Mouse (Mus musculus) embryonic facial prominence, embryonic 14.5 days (tissue): Measurements from ENCODE around the gene Cdk14. TPM values are rescaled to one million over a fixed set of nuclear protein-coding genes. Genes with fewer than 3 reads are reported as not detected.
A peak's percentile ranks its signal among the peaks of the same experiment; 100 is the strongest.

Experiments used
- ATAC-seq: fragments of 200-750 bp; cut with Nextera tagmentation; 2 replicates; pipeline ENCODE4 v1.8.0; 2017; ENCODE audit warnings: low read depth, moderate number of reproducible peaks, moderate TSS enrichment
- DNase-seq: peaks from one replicate; pipeline ENCODE4 v3.0.0-alpha.2; 2015; ENCODE audit warnings: low spot score
- H3K27ac ChIP-seq: fragments of 300-500 bp; sonication (generic); replicated peaks from 2 replicates; pipeline ENCODE4 v1.5.1; 2014; ENCODE audit warnings: low read depth, mild to moderate bottlenecking, low read length, moderate library complexity
- H3K27me3 ChIP-seq: fragments of 300-500 bp; sonication (generic); replicated peaks from 2 replicates; pipeline ENCODE4 v1.6.1; 2014; ENCODE audit warnings: low read length; ENCODE audit not compliant: control insufficient read depth, insufficient read depth
- H3K36me3 ChIP-seq: fragments of 300-500 bp; sonication (generic); 2 replicates; pipeline ENCODE4 v1.6.1; 2014; ENCODE audit warnings: low read length, mixed read lengths; ENCODE audit not compliant: control insufficient read depth, insufficient read depth
- H3K4me1 ChIP-seq: fragments of 300-500 bp; sonication (generic); 2 replicates; pipeline ENCODE4 v1.6.1; 2014; ENCODE audit warnings: antibody characterized with exemption, low read length; ENCODE audit not compliant: control insufficient read depth, insufficient read depth
- H3K4me2 ChIP-seq: fragments of 300-500 bp; sonication (generic); 2 replicates; pipeline ENCODE4 v1.6.1; 2014; ENCODE audit warnings: low read depth, mild to moderate bottlenecking, low read length, moderate library complexity, mixed read lengths
- H3K4me3 ChIP-seq: fragments of 300-500 bp; sonication (generic); 2 replicates; pipeline ENCODE4 v1.5.1; 2014; ENCODE audit warnings: low read depth, mild to moderate bottlenecking, low read length
- H3K9ac ChIP-seq: fragments of 300-500 bp; sonication (generic); 2 replicates; pipeline ENCODE4 v1.6.1; 2014; ENCODE audit warnings: low read depth, mild to moderate bottlenecking, low read length, moderate library complexity, mixed read lengths
- H3K9me3 ChIP-seq: fragments of 300-500 bp; sonication (generic); 2 replicates; pipeline ENCODE4 v1.6.1; 2016; ENCODE audit warnings: low read length; ENCODE audit not compliant: control insufficient read depth
- WGBS: fragments of 180-500 bp; shearing (Covaris S2); extraction: QIAGEN DNeasy Blood & Tissue Kit; methylation state at CpG from one replicate; pipeline ENCODE4 v1.1.7; 2014; 5-methylcytosine and 5-hydroxymethylcytosine counted together
- polyA plus RNA-seq: library from polyadenylated mRNA; unstranded; fragments of >200 nt; fragmentation: Nextera tagmentation; extraction: Ambion mirVana; gene quantifications from 2 replicates; pipeline ENCODE4 v1.2.1, GENCODE M21; 2014

The Cdk14 gene
- polyA plus RNA-seq, 1 experiment from 2014 or later: 33.8 TPM

DNA sequence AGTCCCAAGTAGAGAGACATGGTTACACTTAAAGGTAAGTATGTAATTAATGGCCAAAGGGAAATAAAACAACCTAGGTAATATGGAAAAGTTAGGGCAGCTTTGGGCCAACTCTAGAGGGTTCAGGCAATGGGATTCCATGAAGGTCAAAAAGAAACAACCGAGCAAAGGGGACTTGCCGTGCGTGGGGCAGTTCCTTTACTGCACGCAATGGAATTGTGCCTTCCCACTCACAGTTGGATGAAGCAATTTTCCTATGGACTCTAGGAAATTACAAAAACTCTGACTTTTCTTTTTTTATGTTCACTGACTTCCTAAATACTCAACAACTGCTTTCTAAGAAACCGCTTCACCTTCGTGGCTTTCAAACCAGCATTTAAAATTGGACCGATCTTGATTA, 606.8 kb downstream of the Cdk14 start:
- ATAC-seq: no peak
- H3K9ac ChIP-seq: no peak overlapping the region
- no peak overlapping the region for H3K27ac ChIP-seq
- 0 out of 2 replicates have a peak, but pooled peaks cover 6% of the 10 kb centered on the region for H3K4me1 ChIP-seq
- H3K4me2 ChIP-seq: no peak overlapping the region
- H3K9me3 ChIP-seq: no peaks in the 10 kb centered on the region
- H3K27me3 ChIP-seq: no peaks in the 10 kb centered on the region
- 94% methylated on average over 7 of the region's 7 CpGs for WGBS
- H3K36me3 ChIP-seq: no peaks in the 10 kb centered on the region
- H3K4me3 ChIP-seq: no peak overlapping the region
- no peak for DNase-seq

GRCm38 (mm10) chr5:4812036-4812729, 607.9 kb downstream of the Cdk14 start:
- H3K9ac ChIP-seq: no peak overlapping the region
- DNase-seq (peak; percentile 59), ATAC-seq (peak; percentile 86)
- H3K4me1 ChIP-seq: 0 out of 2 replicates have a peak, but pooled peaks cover 6% of the 10 kb centered on the region
- no peak overlapping the region for H3K27ac ChIP-seq
- H3K4me2 ChIP-seq: no peak overlapping the region
- H3K27me3 ChIP-seq: no peaks in the 10 kb centered on the region
- H3K9me3 ChIP-seq: no peaks in the 10 kb centered on the region
- H3K4me3 ChIP-seq: no peak overlapping the region
- H3K36me3 ChIP-seq: no peaks in the 10 kb centered on the region
- 41% methylated on average over 13 of the region's 13 CpGs for WGBS

DNA sequence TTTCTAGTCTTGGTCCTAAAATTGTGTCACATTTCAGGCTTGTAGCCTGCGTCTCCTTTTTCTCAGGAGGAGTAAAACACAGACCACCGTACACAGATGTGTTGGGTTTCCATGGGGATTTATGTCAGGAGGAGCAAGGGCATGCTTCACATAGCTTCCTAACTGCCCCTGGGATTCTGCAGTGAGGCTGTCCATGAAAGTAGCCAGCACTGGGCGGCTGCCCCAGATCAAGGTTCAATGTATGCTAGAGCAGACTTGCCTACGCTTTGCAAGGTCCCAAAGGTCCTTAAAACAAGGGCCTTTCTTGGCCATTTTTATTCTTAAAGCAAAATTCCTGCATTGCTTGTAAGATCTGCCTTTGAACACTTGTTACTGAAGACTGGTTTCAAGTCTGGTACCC, 614.9 kb downstream of the Cdk14 start:
- no peaks in the 10 kb centered on the region for H3K27me3 ChIP-seq
- DNase-seq: no peak
- WGBS: 35% methylated on average over 4 of the region's 4 CpGs
- H3K36me3 ChIP-seq: no peaks in the 10 kb centered on the region
- peaks cover 6% of the 10 kb centered on the region; the same call in 1 of the 2 replicates for H3K4me1 ChIP-seq
- H3K9me3 ChIP-seq: no peaks in the 10 kb centered on the region
- ATAC-seq: no peak
- H3K4me2 ChIP-seq: no peak overlapping the region
- H3K4me3 ChIP-seq: no peak overlapping the region
- H3K9ac ChIP-seq: no peak overlapping the region
- no peak overlapping the region for H3K27ac ChIP-seq

DNA sequence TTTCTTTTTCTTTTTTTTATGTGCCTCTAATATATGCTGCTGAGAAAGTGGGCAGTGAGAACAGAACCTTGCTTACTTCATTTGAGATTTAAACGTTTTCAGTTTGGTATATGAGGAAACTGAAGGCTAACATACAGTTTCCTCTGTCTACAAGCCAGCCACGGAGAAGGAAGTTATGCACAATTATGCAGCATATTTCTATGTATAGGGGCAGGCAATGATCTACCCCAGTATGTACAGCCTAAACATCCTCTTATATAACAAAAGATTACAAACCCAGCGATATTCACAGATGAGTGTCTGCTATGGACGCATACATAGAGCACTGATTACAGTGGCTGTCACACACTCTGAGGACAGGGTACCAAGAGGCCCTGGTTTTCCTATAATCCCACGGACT, 616.4 kb downstream of the Cdk14 start:
- no peak overlapping the region for H3K27ac ChIP-seq
- no peak overlapping the region for H3K4me3 ChIP-seq
- no peaks in the 10 kb centered on the region for H3K9me3 ChIP-seq
- WGBS: 66% methylated on average over 5 of the region's 5 CpGs
- ATAC-seq (no peak), DNase-seq (no peak)
- H3K4me2 ChIP-seq: no peak overlapping the region
- H3K9ac ChIP-seq: no peak overlapping the region
- no peaks in the 10 kb centered on the region for H3K36me3 ChIP-seq
- peaks cover 6% of the 10 kb centered on the region; the same call in 1 of the 2 replicates for H3K4me1 ChIP-seq
- no peaks in the 10 kb centered on the region for H3K27me3 ChIP-seq

GRCm38 (mm10) chr5:4801971-4802370, 618.1 kb downstream of the Cdk14 start:
- H3K4me1 ChIP-seq: peaks cover 6% of the 10 kb centered on the region; the same call in 1 of the 2 replicates
- DNase-seq: no peak
- no peak overlapping the region for H3K9ac ChIP-seq
- H3K9me3 ChIP-seq: no peaks in the 10 kb centered on the region
- no peak overlapping the region for H3K27ac ChIP-seq
- no peak overlapping the region for H3K4me3 ChIP-seq
- H3K4me2 ChIP-seq: no peak overlapping the region
- no peaks in the 10 kb centered on the region for H3K27me3 ChIP-seq
- no peaks in the 10 kb centered on the region for H3K36me3 ChIP-seq
- no peak for ATAC-seq

GRCm38 (mm10) chr5:4801096-4801850, 618.8 kb downstream of the Cdk14 start:
- Histone ChIP-seq H3K9ac (no peak overlapping the region), H3K27ac (no peak overlapping the region), H3K9me3 (no peaks in the 10 kb centered on the region), H3K4me3 (no peak overlapping the region), H3K4me1 (peaks cover 6% of the 10 kb centered on the region; the same call in 1 of the 2 replicates), H3K4me2 (no peak overlapping the region), H3K27me3 (no peaks in the 10 kb centered on the region), H3K36me3 (no peaks in the 10 kb centered on the region)
- DNase-seq (no peak), ATAC-seq (no peak)
- WGBS: 65% methylated on average over 8 of the region's 8 CpGs

DNA sequence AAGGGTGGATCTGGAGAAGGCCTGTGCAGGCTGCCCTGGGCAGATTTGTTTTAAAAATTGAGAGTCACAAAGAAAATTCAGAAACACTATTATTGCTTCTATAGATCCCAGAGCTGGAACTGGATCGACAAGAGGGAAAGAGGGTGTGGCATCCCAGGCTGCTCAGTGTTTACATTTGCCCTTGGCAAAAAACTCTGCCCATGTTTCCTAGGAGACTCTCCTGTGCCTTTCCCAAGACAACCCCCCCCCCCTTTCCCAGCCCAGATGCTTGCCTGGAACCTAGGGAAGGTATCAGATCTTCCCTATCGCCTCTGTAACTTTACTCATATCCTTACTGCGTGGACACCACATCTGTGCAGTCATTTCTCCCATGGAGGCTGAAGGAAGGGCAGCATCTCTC, 628.9 kb downstream of the Cdk14 start:
- H3K27me3 ChIP-seq: no peaks in the 10 kb centered on the region
- no peak overlapping the region for H3K27ac ChIP-seq
- H3K4me3 ChIP-seq: no peak overlapping the region
- DNase-seq (no peak), ATAC-seq (no peak)
- no peak overlapping the region for H3K9ac ChIP-seq
- no peak overlapping the region for H3K4me2 ChIP-seq
- peaks cover 8% of the 10 kb centered on the region for H3K4me1 ChIP-seq
- WGBS: 48% methylated on average over 3 of the region's 3 CpGs
- no peaks in the 10 kb centered on the region for H3K9me3 ChIP-seq
- no peaks in the 10 kb centered on the region for H3K36me3 ChIP-seq

GRCm38 (mm10) chr5:4790265-4790664, 629.8 kb downstream of the Cdk14 start:
- H3K4me1 ChIP-seq: peaks cover 8% of the 10 kb centered on the region
- H3K27ac ChIP-seq: no peak overlapping the region
- no peak overlapping the region for H3K9ac ChIP-seq
- no peaks in the 10 kb centered on the region for H3K27me3 ChIP-seq
- H3K4me3 ChIP-seq: no peak overlapping the region
- H3K9me3 ChIP-seq: no peaks in the 10 kb centered on the region
- H3K4me2 ChIP-seq: no peak overlapping the region
- H3K36me3 ChIP-seq: no peaks in the 10 kb centered on the region
- DNase-seq (no peak), ATAC-seq (no peak)
- 90% methylated on average over 4 of the region's 4 CpGs for WGBS
